Mouse (Mus musculus): Measurements from ENCODE around the gene Col5a1.

DNA sequence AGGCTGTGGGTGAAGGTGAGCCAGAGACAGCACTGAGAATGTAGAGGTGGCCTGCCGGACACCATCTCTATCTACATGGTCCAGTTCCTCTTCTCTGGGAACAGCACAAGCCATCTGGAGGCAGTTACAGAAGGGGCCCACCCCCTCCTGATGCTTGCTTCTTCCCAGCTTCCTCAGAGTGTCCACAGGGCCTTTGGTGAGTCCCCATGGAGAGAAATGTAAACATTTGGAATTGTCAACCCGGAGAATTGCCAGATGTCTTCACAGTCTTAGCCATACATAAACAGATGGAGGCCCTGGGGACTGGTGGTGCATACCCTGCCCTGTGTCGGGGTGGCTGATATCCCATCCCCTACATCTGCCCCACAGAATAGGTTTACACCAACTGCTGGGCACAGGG is 68.7 kb downstream of the Col5a1 start:
- no peak for TF ChIP-seq NANOG (IDR thresholded peaks at IDR 0.05; ENCODE audit: borderline replicate concordance, low read length)
- no peak for TF ChIP-seq CTCF (conservative IDR thresholded peaks at IDR 0.05; ENCODE audit: low read length)
- no peak for TF ChIP-seq POU5F1 (IDR thresholded peaks at IDR 0.05; ENCODE audit: borderline replicate concordance, low read length)
